Mouse (Mus musculus): ENCODE measurements around the gene Elovl5.

Elovl5 gene

DNA sequence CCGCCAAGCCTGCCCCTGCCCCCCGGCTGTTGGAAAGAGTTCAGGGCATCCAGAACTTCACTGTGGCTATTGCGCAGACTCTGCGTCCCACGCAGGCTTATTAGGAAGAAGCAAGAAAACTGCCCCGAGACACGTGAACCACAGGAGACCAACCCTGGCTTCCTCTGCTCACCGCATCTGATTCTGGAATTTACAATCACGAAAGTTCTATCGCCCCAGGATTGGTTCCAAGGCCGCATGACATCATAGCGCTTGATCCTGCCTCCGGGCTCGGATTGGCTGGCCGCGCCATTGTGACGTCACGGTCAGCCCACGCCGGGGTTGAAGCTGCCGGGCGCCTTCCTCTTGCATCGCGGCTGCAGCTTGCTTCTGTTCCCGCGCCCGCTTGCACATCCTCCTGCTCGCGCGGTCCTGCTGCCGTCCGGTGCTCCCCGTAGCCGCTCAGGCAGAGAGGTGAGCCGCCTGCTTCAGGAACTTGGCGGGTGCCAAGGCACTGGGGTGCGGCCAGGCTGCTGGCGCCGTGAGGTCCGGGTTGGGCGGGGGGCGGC, at the start of gene Elovl5:
TSS of gene Elovl5 (plus strand) at position 291 of the 548 bp plus-strand sequence.
- DNase-seq (ENCODE audit: extremely low spot score, low spot score), result peak; percentile 99

DNA sequence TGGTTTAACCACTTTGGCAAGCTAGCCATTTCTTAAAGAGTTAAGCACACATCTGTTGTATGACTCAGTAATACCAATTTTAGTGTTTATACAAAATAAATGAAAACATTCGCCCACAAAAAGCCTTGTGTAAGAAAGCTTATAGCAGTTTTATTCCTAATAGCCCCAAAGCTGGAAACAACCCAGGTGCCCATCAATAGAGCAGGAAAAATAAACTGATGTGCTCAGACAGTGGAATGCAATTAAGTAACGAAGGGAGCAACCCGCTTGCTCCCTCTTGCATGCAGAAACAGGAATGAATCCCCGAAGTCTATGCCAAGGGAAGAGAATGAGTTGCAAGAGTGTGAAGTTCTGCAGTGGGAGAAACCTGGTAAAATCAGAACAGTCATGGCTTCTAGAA, 25.7 kb upstream of the Elovl5 start:
- no peak for DNase-seq (ENCODE audit: extremely low spot score, low spot score)

GRCm38 (mm10) chr9:77898551-77898950, 18.6 kb upstream of the Elovl5 start:
- no peak for DNase-seq (ENCODE audit: extremely low spot score, low spot score)

DNA sequence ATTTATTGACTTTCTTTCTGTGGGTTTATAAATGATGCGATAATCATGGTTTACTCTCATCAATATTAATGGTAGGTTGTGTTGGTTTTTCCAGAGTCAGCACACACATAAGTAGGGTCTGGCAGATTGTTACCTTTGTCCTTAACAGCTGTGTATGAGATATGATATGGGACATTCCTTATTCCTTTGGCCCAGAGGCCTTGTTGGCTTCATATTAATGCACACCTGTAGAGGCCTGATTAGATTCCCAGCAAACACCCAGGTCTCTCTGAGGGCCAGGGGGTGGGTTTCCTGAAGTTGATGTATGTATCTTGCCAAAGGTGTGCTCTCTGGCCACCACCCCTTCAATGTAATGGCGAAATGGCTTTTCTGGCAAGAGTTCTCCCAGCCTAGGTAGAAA, 13.0 kb upstream of the Elovl5 start:
- no peak for DNase-seq (ENCODE audit: extremely low spot score, low spot score)

GRCm38 (mm10) chr9:77909572-77910269, 7.4 kb upstream of the Elovl5 start:
- peak; percentile 36 for DNase-seq (ENCODE audit: extremely low spot score, low spot score)

DNA sequence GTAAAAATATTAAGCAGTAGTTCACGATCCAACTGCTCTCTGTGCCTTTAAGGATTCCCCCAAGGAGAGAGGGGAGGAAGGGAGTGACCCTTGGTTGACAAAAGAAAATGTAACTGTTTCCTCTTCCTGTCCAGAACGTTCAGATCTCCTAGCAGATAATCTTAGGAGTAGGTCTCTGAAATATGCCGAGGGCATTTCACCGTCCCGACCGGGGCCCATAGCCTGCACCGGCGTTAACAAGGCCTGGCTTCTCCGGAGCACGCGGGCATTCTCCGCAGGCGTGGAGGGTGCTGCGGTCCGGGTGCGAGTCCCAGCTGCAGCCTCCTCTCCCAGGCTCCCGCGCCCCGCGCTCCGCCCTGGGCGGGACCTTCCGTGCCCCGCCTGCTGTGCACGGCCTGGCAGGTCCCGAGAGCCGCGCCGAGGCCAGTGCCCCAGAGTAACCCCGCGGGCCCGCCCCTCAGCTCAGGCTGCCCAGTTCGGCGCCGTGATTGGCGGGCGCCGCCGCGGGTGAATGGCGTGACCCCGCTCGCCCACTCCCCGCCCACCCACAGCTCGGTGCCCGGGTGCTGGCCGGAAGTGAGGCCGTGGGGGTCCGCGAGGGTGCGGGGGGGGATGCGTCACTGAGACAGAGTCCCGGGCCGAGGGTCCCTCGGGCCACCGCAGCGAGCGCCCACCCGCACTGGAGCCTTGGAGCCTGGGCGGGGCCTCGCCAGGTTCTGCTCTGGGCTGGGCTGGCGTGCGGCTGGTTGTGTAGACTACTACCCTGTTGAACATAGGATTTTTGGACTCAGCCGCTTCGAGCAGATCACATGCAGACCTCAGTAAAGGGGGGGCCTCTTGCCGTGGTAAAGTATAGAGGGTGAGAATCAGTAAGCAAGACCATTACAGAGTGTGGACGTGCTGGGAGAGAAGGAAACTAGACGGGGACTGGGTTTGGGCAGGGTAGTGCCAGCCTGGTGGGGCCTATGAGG, 6.6 kb upstream of the Elovl5 start:
- peak; percentile 95 for DNase-seq (ENCODE audit: extremely low spot score, low spot score)

- DNase-seq (ENCODE audit: extremely low spot score, low spot score), result no peak
Measured at GRCm38 (mm10) chr9:77911508-77912229, 5.5 kb upstream of the Elovl5 start.

- DNase-seq (ENCODE audit: extremely low spot score, low spot score), result no peak
Measured at GRCm38 (mm10) chr9:77912246-77912645, 4.9 kb upstream of the Elovl5 start.

DNA sequence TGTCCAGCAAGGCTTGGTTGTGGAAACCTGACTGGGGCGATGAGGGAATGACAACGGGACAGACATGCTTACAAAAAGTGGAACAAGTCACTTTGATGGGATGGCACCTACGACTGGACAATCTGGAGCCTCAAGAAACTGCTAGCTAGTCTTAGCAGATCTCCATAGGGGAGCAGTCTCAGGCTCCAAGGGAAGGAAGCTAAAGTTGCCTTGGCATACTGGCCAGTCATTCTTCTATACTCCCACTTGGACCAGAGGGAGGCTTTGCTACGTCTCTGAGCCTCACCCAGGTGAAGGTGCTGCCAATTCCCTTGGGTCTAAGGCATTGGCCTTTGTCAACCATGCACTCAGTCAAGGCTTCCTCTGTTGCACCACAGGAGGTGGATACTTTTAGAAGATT, 2.5 kb upstream of the Elovl5 start:
- DNase-seq (ENCODE audit: extremely low spot score, low spot score), result no peak

DNA sequence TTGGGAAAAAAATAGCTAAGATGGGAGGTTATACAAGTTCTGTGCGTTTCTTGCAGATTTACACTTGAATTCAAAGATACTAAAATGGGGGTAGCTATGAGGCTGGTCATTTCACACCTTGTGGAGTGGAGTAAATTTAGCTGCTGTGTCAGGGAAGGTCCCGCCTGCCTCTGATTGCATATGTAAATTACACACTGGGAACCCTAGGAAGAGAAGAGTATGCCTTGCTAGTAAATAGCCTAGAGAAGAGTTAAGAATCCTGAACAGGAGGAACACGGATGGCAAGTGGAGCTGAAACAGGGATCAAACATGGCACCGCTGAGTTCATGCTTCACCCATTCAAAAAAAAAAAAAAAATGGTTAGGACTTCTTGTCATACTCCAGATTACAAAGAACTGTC, 1.4 kb upstream of the Elovl5 start:
- DNase-seq (ENCODE audit: extremely low spot score, low spot score), result no peak

DNA sequence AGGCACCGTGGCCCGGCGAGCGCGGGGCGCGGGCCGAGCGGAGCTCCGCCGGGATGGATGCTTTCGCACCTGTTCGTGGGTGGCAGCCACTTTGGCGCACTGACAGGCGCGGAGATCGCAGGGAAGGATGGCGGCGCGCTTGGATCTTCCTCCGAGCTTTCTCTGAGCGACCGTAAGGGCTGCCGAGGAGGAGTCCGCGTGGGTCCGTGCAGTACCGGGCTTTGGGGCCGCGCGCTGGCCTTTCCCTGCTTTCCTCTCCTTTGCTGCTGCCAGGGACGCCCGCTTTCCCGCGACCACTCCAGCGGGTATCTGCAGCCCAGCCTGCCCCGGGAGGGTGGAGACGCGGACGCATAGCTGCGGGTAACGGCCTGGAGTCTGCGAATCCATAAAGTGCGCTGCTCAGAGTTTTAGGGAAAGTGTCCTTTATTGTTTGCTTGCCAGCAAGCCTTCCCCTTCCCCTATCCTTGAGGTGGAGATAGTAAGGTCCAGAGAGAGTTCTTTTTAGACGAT, 513 bp downstream of the Elovl5 start:
- no peak for DNase-seq (ENCODE audit: extremely low spot score, low spot score)

DNA sequence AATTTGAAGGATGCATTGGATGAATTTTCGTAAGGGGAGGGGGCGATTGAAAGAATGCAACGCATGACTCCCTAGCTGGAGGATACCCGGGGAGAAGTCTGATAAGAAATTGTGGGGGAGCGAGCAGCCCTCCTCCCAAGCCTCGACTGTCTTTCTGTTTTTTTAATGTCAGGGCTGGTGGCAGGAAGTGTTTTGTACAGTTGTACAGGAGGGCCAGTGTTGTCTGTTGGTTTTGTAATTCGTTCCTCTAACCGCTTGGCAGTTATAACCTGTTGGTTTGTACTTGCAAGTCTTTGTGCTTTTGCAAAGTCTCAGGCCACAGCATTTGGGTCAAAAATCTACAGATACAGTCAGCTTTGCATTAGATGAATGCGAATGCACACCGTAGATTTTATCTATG, 1.0 kb downstream of the Elovl5 start:
- DNase-seq (ENCODE audit: extremely low spot score, low spot score), result no peak

DNA sequence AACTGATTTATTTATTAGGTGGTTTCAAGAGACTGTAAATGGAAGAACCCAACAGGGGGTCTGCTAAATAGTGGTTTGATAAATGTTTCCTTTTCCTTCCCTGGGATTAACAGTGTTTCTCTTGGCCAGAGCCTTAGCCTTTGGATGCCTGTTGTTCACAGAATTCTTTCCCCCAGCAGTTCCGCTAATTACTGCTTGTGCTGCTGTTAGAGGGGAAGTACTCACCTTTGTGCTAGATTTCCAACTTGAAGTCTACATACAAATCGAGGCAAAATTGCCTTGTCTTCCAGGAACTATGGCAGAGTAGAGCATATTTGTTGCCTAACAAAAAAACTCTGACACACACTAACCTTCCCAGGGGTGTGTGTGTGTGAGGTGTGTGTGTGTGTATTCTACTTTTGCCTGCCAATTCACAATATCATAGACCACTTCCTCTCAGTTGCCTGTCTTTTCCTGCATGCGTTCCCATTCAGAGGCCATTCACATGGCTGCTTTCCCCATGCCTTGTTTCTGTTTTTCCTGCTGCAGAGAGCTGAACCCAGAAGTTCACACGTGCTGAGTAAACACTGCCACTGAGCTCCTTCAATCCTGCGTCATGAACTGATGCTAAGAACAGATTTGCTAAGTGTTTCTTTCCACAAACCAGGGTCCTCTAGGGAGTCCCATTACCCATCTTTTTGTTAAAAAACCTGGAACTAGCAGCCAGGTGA, 2.0 kb downstream of the Elovl5 start:
- no peak for DNase-seq (ENCODE audit: extremely low spot score, low spot score)

GRCm38 (mm10) chr9:77920481-77920880, 3.3 kb downstream of the Elovl5 start:
- no peak for DNase-seq (ENCODE audit: extremely low spot score, low spot score)

- no peak for DNase-seq (ENCODE audit: extremely low spot score, low spot score)
Measured at GRCm38 (mm10) chr9:77921366-77922260, 4.4 kb downstream of the Elovl5 start.

- no peak for DNase-seq (ENCODE audit: extremely low spot score, low spot score)
Measured at GRCm38 (mm10) chr9:77923774-77924173, 6.6 kb downstream of the Elovl5 start.

- no peak for DNase-seq (ENCODE audit: extremely low spot score, low spot score)
Measured at GRCm38 (mm10) chr9:77924199-77924598, 7.0 kb downstream of the Elovl5 start.

GRCm38 (mm10) chr9:77926151-77926550, 9.0 kb downstream of the Elovl5 start:
- DNase-seq (ENCODE audit: extremely low spot score, low spot score), result no peak

- DNase-seq (ENCODE audit: extremely low spot score, low spot score), result no peak
Measured at GRCm38 (mm10) chr9:77926911-77927310, 9.7 kb downstream of the Elovl5 start.

GRCm38 (mm10) chr9:77927431-77927830, 10.3 kb downstream of the Elovl5 start:
- no peak for DNase-seq (ENCODE audit: extremely low spot score, low spot score)
